Mouse (Mus musculus) embryonic fibroblast, embryonic 13.5 days (primary cell): ENCODE data around the gene Gdf7.

Experiments
- CTCF ChIP-seq: IDR thresholded peaks from 2 replicates; pipeline ENCODE4 v1.5.1; 2011; ENCODE audit warnings: mild to moderate bottlenecking, control low read depth, low read length, moderate library complexity, borderline replicate concordance; ENCODE audit not compliant: insufficient read depth
- POLR2A ChIP-seq: IDR thresholded peaks from 2 replicates; pipeline ENCODE4 v1.6.1; 2011; ENCODE audit warnings: low read depth, mild to moderate bottlenecking, control low read depth, low read length, moderate library complexity

DNA sequence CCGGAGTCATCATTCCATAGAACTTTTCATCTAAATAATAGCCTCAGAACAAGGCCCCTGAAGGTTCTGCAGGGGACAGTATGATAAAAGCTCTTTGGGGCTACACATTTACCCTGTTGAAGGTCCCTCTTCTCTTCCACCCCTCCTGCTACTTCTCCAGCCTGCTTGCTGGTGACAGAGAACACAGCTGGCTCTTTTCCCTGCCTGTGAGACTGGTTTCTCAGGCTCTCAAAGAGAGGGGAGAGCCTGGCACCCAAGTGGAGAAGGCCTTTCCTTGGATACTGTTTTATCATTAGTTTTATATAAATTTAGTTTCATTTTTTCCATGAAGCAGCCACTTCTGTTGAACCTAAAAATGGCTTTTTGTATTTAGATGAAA, 25.9 kb upstream of the Gdf7 start:
- TF ChIP-seq POLR2A (no peak), CTCF (no peak)
